Mouse (Mus musculus) cerebellum, adult 2 months (tissue): ENCODE results near the gene Trir. TPM values are rescaled to one million over a fixed set of nuclear protein-coding genes. Genes with fewer than 3 reads are reported as not detected.
A peak's percentile ranks its signal among the peaks of the same experiment; 100 is the strongest.

ENCODE experiments used
- DNase-seq, 2 experiments: peaks; one replicate each; pipeline ENCODE4 v3.0.0; 2021
- H3K27ac ChIP-seq: fragments of 200-500 bp; 2 replicates; pipeline ENCODE4 v1.5.1; 2012; ENCODE audit warnings: low read length, control low read depth, inconsistent platforms; ENCODE audit not compliant: insufficient read depth
- H3K27me3 ChIP-seq: fragments of 200-500 bp; 2 replicates; pipeline ENCODE4 v1.6.1; 2012; ENCODE audit warnings: inconsistent platforms, mild to moderate bottlenecking, low read length, moderate library complexity; ENCODE audit not compliant: control insufficient read depth, insufficient read depth
- H3K4me1 ChIP-seq: fragments of 200-500 bp; 2 replicates; pipeline ENCODE4 v1.6.1; 2011; ENCODE audit warnings: low read length; ENCODE audit not compliant: control insufficient read depth, insufficient read depth
- H3K4me3 ChIP-seq: fragments of 200-500 bp; replicated peaks from 2 replicates; pipeline ENCODE3; 2011; ENCODE audit warnings: mild to moderate bottlenecking, low read depth, low read length, control low read depth; ENCODE audit not compliant: insufficient read depth
- CTCF ChIP-seq: fragments of 200-500 bp; IDR thresholded peaks from 2 replicates; pipeline ENCODE4 v1.5.1; 2011; ENCODE audit warnings: low read depth, mild to moderate bottlenecking, control low read depth, low read length, moderate library complexity, borderline replicate concordance; ENCODE audit not compliant: insufficient read depth
- POLR2A ChIP-seq: fragments of 200-500 bp; IDR thresholded peaks from 2 replicates; pipeline ENCODE4 v1.6.1; 2011; ENCODE audit warnings: low read length, control low read depth, borderline replicate concordance; ENCODE audit not compliant: insufficient read depth
- WGBS: fragments of 180-500 bp; shearing (Covaris S2); methylation state at CpG from one replicate; pipeline ENCODE4 v1.1.7; 2018; 5-methylcytosine and 5-hydroxymethylcytosine counted together
- polyA plus RNA-seq: library from polyadenylated mRNA; depleted of rRNA; stranded (reverse); fragments of >200 nt; gene quantifications from 2 replicates; pipeline ENCODE4 v1.2.3, GENCODE M21; 2012

Gene Trir
- polyA plus RNA-seq, 1 experiment, result 150 TPM

DNA sequence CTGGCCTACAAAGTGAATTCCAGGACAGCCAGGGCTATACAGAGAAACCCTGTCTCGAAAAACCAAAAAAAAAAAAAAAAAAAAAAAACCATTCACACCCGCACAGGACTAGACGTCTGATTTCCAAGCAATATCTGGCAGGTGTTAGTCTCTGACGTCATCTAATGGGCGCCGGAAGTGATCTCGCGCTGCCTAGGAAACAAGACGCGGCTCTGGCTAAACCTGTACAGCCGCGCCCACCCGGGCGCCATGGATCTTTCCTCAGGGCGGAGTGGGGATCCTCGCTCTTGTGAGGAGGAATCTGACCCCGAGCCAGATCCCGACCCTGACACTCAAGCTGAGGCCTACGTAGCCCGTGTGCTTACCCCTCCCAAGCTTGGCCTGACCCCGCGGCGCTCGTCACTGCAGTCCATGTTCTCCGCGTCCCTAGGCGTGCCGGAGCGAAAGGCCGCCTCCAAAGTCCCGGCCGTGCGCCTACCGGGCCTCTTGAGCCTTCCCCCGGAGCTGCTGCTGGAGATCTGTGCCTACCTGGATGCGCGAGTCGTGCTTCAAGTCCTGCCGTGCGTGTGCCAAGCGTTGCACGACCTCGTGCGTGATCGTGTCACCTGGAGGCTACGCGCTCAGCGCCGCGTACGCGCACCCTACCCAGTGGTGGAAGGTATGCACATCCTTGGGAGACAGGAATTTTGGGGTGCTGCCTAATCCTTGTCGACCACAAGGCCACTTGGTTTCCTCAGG, 33.4 kb downstream of the Trir start, which contains the start of gene Fbxw9:
Gene Fbxw9 (plus strand): TSS at position 177 of the 738 bp plus-strand sequence.
- H3K27ac ChIP-seq, result 0 out of 2 replicates have a peak within 1 kb of the TSS, but pooled peaks have one; percentile 1
- H3K4me3 ChIP-seq, result peak within 1 kb of the TSS; percentile 88
- H3K27me3 ChIP-seq, result no peaks in the 10 kb centered on the region
- H3K4me1 ChIP-seq, result no peaks in the 10 kb centered on the region
- TF ChIP-seq CTCF (no peak), POLR2A (no peak; the same call in 1 of the 2 replicates)
- under 1% methylated on average over 53 of the region's 53 CpGs for WGBS
- peak; percentile 91 for DNase-seq

DNA sequence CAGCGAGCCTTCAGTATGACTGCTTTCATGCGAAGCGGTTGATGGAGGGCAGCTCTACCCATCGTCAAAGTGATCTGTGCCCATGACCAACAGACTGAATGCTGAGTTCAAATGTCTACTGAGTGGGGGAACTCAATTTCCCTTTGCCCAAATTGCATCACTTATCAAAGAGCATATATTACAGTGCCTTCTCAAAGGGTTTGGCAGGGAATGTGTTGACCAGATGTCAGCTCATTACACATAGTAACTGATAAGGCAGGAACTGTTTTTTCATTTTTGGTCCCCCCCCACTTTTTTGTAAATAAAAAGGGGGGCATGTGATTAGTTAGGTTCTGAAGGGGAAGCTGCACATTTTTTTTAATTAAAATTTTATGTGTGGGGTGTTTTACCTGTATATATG, 36.0 kb downstream of the Trir start:
- TF ChIP-seq CTCF, result no peak
- TF ChIP-seq POLR2A, result no peak
- H3K4me1 ChIP-seq, result 0 out of 2 replicates have a peak, but pooled peaks cover under 1% of the 10 kb centered on the region
- H3K4me3 ChIP-seq, result no peak overlapping the region
- H3K27me3 ChIP-seq, result no peaks in the 10 kb centered on the region
- 94% methylated on average over 4 of the region's 4 CpGs for WGBS
- no peak overlapping the region for H3K27ac ChIP-seq
- no peak for DNase-seq

DNA sequence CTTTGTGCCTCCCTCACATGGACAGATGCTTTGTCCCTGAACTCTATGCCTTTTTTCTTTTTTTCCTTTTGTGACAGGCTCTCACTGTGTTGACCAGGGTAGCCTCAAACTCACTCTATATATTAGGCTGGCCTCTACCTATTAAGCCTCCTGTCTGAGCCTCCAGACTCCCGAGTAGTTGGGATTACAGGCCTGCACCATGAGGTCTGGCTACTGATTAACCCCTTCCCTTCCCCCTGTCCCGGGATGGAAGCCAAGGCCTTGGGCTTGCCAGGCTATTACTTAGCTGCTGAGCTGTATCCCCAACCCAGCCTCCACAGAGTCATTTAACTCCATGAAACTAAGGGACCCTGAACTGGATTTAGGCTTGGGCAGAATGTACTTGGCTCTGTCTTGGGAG, 38.6 kb downstream of the Trir start:
- H3K27me3 ChIP-seq, result no peaks in the 10 kb centered on the region
- H3K4me3 ChIP-seq, result no peak overlapping the region
- DNase-seq, result no peak
- 0 out of 2 replicates have a peak, but pooled peaks cover 6% of the 10 kb centered on the region for H3K4me1 ChIP-seq
- WGBS, result 34% methylated on average over 2 of the region's 2 CpGs
- no peak for TF ChIP-seq POLR2A
- TF ChIP-seq CTCF, result no peak
- H3K27ac ChIP-seq, result no peak overlapping the region

DNA sequence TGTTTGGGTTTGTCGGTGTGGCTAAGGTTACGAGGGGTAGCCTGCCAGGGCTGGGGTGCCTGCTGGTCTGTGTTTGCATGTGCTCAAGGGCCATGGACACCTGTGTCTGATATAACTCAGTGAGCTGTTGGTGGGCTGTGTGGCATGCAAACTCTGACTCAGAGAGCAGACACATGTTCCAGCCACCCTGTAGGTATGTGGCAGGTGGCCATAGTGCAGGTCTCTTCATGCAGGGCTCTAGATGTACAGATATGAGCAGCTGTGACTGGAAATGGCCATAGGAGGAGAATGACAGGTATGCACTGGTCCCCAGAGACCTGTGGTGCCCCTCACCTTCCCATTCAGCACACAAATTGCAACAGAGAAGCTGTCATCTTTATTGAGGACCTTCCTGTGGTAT, 40.5 kb downstream of the Trir start:
- TF ChIP-seq POLR2A (no peak), CTCF (no peak)
- H3K4me3 ChIP-seq, result no peak overlapping the region
- DNase-seq, result no peak
- H3K27ac ChIP-seq, result no peak overlapping the region
- 0 out of 2 replicates have a peak, but pooled peaks cover 6% of the 10 kb centered on the region for H3K4me1 ChIP-seq
- no peaks in the 10 kb centered on the region for H3K27me3 ChIP-seq
- WGBS, result 97% methylated on average over 2 of the region's 2 CpGs

DNA sequence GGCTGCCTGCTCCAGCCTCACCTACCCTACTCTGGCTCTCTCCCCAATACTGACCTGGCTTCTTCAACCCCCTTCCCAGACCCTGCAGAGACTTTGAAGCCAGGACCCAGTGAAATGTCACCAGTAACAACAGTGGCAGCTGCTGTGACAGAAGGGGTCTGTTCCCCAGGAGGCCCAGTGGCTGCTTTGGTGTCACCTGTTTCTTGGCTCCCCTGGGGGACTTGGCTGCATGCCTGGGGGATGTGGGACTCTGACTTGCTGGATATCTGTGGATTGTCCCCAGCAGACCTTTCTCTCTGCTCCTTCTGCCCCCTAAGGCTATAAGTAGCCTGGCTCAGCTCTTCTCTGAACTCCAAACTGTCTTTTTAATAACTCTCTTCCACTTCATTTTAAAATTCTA, 41.4 kb downstream of the Trir start, which contains the start of gene Gm5741:
Gene Gm5741 (minus strand): TSS at position 1 of the 400 bp plus-strand sequence.
- Histone ChIP-seq H3K4me1 (peaks cover 8% of the 10 kb centered on the region; the same call in 1 of the 2 replicates), H3K27ac (no peak within 1 kb of the TSS), H3K4me3 (no peak within 1 kb of the TSS), H3K27me3 (no peaks in the 10 kb centered on the region)
- DNase-seq, result no peak
- TF ChIP-seq POLR2A (no peak), CTCF (no peak)

DNA sequence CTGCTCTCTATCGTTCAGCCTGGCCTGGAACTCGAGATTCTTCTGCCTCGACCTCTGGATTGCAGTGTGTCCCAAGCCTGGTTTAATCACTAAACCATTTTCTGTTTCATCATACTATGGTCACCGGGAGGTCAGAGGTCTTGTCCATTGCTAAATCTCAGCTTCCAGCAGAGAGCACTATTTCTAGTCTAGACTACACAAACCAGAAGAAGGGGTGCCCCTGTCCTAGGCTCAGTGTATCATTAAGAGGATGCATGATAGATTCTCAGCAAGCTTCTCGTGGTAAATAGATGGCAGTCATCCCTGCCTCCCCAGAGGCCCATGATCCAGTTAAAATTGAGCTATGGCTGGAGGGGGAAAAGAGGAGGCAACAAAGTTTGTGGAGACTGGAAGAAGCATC, 44.4 kb downstream of the Trir start:
- DNase-seq, result no peak
- H3K4me3 ChIP-seq, result no peak overlapping the region
- peak overlapping the region; percentile 14; the same call in 1 of the 2 replicates for H3K27ac ChIP-seq
- no peaks in the 10 kb centered on the region for H3K27me3 ChIP-seq
- TF ChIP-seq CTCF (no peak), POLR2A (no peak)
- WGBS, result 81% methylated on average over 5 of the region's 5 CpGs
- H3K4me1 ChIP-seq, result peaks cover 14% of the 10 kb centered on the region

DNA sequence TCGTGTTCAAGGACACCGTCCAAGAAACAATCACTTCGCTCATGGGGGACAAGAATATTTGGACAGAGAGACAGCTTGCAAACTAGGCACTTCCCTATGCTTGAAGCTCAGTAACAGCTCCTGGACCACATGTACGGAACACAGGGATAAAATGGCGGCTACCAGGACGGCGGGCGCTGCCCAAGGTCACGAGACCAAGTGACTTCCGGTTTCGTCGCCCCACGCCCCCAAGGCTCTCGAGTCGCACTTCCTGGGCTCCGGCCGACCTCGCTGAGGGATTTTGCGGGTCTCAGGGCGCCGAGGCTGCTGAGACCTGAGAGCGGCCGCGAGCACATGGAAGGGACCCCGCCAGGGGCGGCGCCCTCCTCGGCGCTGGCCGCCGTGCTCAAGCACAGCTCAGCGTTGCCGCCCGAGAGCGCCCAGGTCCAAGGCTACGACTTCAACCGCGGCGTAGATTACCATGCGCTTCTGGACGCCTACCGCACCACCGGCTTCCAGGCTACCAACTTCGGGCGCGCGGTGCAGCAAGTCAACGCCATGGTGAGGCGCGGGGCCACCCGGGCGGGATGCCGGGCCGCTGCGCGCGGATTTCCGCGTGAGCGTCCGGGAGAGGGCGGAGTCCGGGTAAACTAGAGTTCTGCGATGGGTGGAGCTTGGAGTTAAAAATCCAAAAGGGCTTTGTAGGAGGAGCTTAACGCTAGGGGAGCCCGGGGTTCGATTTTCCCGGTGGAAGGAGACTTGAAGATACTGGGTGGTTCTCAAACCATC, 45.1 kb downstream of the Trir start, which contains the start of gene Dhps:
Gene Dhps (plus strand): TSS at position 244 of the 768 bp plus-strand sequence.
- DNase-seq, result peak; percentile 90 to 92
- Histone ChIP-seq H3K27me3 (no peaks in the 10 kb centered on the region), H3K27ac (peak within 1 kb of the TSS; percentile 48), H3K4me3 (peak within 1 kb of the TSS; percentile 67), H3K4me1 (peaks cover 14% of the 10 kb centered on the region)
- WGBS, result under 1% methylated on average over 68 of the region's 68 CpGs
- TF ChIP-seq CTCF (no peak), POLR2A (peak; percentile 69; the same call in 1 of the 2 replicates)
